Mouse (Mus musculus): ENCODE data around the gene Ptger3. TPM values are rescaled to one million over a fixed set of nuclear protein-coding genes. Genes with fewer than 3 reads are reported as not detected.

Ptger3 gene
- 4.4 and 5.1 TPM in 2 replicates for polyA plus RNA-seq (2015; fragmentation: Nextera tagmentation; extraction: Ambion mirVana)

- H3K36me3 ChIP-seq = no peaks in the 10 kb centered on the region
- H3K9ac ChIP-seq = peak within 1 kb of the TSS; percentile 60
- H3K4me2 ChIP-seq = peak within 1 kb of the TSS; percentile 83
- peaks cover 14% of the 10 kb centered on the region for H3K4me1 ChIP-seq (replicated peaks)
- ATAC-seq (ENCODE audit: low read depth) = peak; percentile 76
- no peak within 1 kb of the TSS for H3K27ac ChIP-seq (replicated peaks)
- no peaks in the 10 kb centered on the region for H3K9me3 ChIP-seq
- peak within 1 kb of the TSS; percentile 47 for H3K4me3 ChIP-seq
- 1% methylated on average over 84 of the region's 84 CpGs for WGBS
- H3K27me3 ChIP-seq = peaks cover 49% of the 10 kb centered on the region
These were observed at the start of gene Ptger3 for GRCm38 (mm10) chr3:157566725-157567565. Ptger3 (plus strand) TSS chr3:157566892.

GRCm38 (mm10) chr3:157517992-157518391 is 48.7 kb upstream of the Ptger3 start:
- Histone ChIP-seq H3K9me3 (no peaks in the 10 kb centered on the region), H3K9ac (no peak overlapping the region), H3K36me3 (no peaks in the 10 kb centered on the region), H3K27me3 (peaks cover 5% of the 10 kb centered on the region; the same call in 1 of the 2 replicates), H3K4me1 (replicated peaks) (0 out of 2 replicates have a peak, but pooled peaks cover 4% of the 10 kb centered on the region), H3K4me3 (no peak overlapping the region), H3K4me2 (no peak overlapping the region), H3K27ac (replicated peaks) (no peak overlapping the region)
- 0 out of 2 replicates have a peak, but pooled peaks have one; percentile 27 for ATAC-seq (ENCODE audit: low read depth)
- 65% methylated on average over 2 of the region's 2 CpGs for WGBS

GRCm38 (mm10) chr3:157520433-157520832 is 46.3 kb upstream of the Ptger3 start:
- Histone ChIP-seq H3K27ac (replicated peaks) (no peak overlapping the region), H3K9me3 (no peaks in the 10 kb centered on the region), H3K4me1 (replicated peaks) (0 out of 2 replicates have a peak, but pooled peaks cover 4% of the 10 kb centered on the region), H3K36me3 (no peaks in the 10 kb centered on the region), H3K9ac (no peak overlapping the region), H3K4me2 (no peak overlapping the region), H3K4me3 (no peak overlapping the region), H3K27me3 (peaks cover 21% of the 10 kb centered on the region)
- WGBS = 3% methylated on average over 1 of the region's 1 CpGs
- peak; percentile 50; the same call in 1 of the 2 replicates for ATAC-seq (ENCODE audit: low read depth)

- WGBS = 25% methylated on average over 1 of the region's 1 CpGs
- ATAC-seq (ENCODE audit: low read depth) = no peak
- Histone ChIP-seq H3K4me2 (no peak overlapping the region), H3K4me1 (replicated peaks) (no peaks in the 10 kb centered on the region), H3K27ac (replicated peaks) (no peak overlapping the region), H3K9me3 (no peaks in the 10 kb centered on the region), H3K27me3 (peaks cover 40% of the 10 kb centered on the region), H3K4me3 (no peak overlapping the region), H3K9ac (no peak overlapping the region), H3K36me3 (no peaks in the 10 kb centered on the region)
These were observed 42.9 kb upstream of the Ptger3 start for GRCm38 (mm10) chr3:157523834-157524233.

- H3K4me2 ChIP-seq = no peak overlapping the region
- ATAC-seq (ENCODE audit: low read depth) = no peak
- WGBS = 85% methylated on average over 2 of the region's 2 CpGs
These were observed 35.1 kb upstream of the Ptger3 start for GRCm38 (mm10) chr3:157531585-157531984.

GRCm38 (mm10) chr3:157533964-157534785 is 32.5 kb upstream of the Ptger3 start, which contains the start of gene Zranb2:
Zranb2 (plus strand) TSS chr3:157534160.
- H3K27me3 ChIP-seq = peaks cover 40% of the 10 kb centered on the region
- under 1% methylated on average over 90 of the region's 91 CpGs for WGBS
- ATAC-seq (ENCODE audit: low read depth) = peak; percentile 98
- H3K27ac ChIP-seq (replicated peaks) = peak within 1 kb of the TSS; percentile 93
- H3K9ac ChIP-seq = peak within 1 kb of the TSS; percentile 95
- no peaks in the 10 kb centered on the region for H3K9me3 ChIP-seq
- peaks cover 18% of the 10 kb centered on the region for H3K36me3 ChIP-seq
- H3K4me2 ChIP-seq = peak within 1 kb of the TSS; percentile 90
- peak within 1 kb of the TSS; percentile 91 for H3K4me3 ChIP-seq
- H3K4me1 ChIP-seq (replicated peaks) = peaks cover 20% of the 10 kb centered on the region

More at GRCm38 (mm10) chr3:157531585-157531984, 35.1 kb upstream of the Ptger3 start:
- no peaks in the 10 kb centered on the region for H3K9me3 ChIP-seq
- no peaks in the 10 kb centered on the region for H3K36me3 ChIP-seq
- H3K4me1 ChIP-seq (replicated peaks) = peaks cover 16% of the 10 kb centered on the region
- peaks cover 58% of the 10 kb centered on the region for H3K27me3 ChIP-seq
- no peak overlapping the region for H3K9ac ChIP-seq
- H3K4me3 ChIP-seq = no peak overlapping the region
- no peak overlapping the region for H3K27ac ChIP-seq (replicated peaks)

- Histone ChIP-seq H3K9ac (peak overlapping the region; percentile 95), H3K36me3 (peaks cover 25% of the 10 kb centered on the region), H3K27me3 (peaks cover 33% of the 10 kb centered on the region), H3K9me3 (no peaks in the 10 kb centered on the region), H3K27ac (replicated peaks) (peak overlapping the region; percentile 93), H3K4me1 (replicated peaks) (peaks cover 20% of the 10 kb centered on the region), H3K4me2 (peak overlapping the region; percentile 90), H3K4me3 (peak overlapping the region; percentile 91)
- ATAC-seq (ENCODE audit: low read depth) = peak; percentile 32
- 5% methylated on average over 15 of the region's 15 CpGs for WGBS
These were observed 31.8 kb upstream of the Ptger3 start for GRCm38 (mm10) chr3:157534786-157535415.

- WGBS = 96% methylated on average over 2 of the region's 2 CpGs
These were observed 17.4 kb upstream of the Ptger3 start for GRCm38 (mm10) chr3:157549323-157549722.

GRCm38 (mm10) chr3:157549758-157550600 is 16.7 kb upstream of the Ptger3 start:
- H3K4me3 ChIP-seq = no peak overlapping the region
- no peak overlapping the region for H3K9ac ChIP-seq
- no peaks in the 10 kb centered on the region for H3K27me3 ChIP-seq
- no peak overlapping the region for H3K27ac ChIP-seq (replicated peaks)
- H3K9me3 ChIP-seq = no peaks in the 10 kb centered on the region
- ATAC-seq (ENCODE audit: low read depth) = no peak
- H3K36me3 ChIP-seq = peaks cover 47% of the 10 kb centered on the region
- 96% methylated on average over 3 of the region's 3 CpGs for WGBS
- H3K4me1 ChIP-seq (replicated peaks) = no peaks in the 10 kb centered on the region
- H3K4me2 ChIP-seq = no peak overlapping the region

More at GRCm38 (mm10) chr3:157549323-157549722, 17.4 kb upstream of the Ptger3 start:
- Histone ChIP-seq H3K4me1 (replicated peaks) (no peaks in the 10 kb centered on the region), H3K9ac (no peak overlapping the region), H3K36me3 (peaks cover 53% of the 10 kb centered on the region), H3K27ac (replicated peaks) (no peak overlapping the region), H3K4me3 (no peak overlapping the region), H3K9me3 (no peaks in the 10 kb centered on the region), H3K4me2 (no peak overlapping the region), H3K27me3 (no peaks in the 10 kb centered on the region)
- ATAC-seq (ENCODE audit: low read depth) = no peak

- Histone ChIP-seq H3K9me3 (no peaks in the 10 kb centered on the region), H3K36me3 (no peaks in the 10 kb centered on the region), H3K27me3 (peaks cover 49% of the 10 kb centered on the region), H3K27ac (replicated peaks) (no peak overlapping the region), H3K4me3 (no peak overlapping the region), H3K9ac (no peak overlapping the region), H3K4me1 (replicated peaks) (peaks cover 14% of the 10 kb centered on the region), H3K4me2 (no peak overlapping the region)
- WGBS = 11% methylated on average over 2 of the region's 2 CpGs
- peak; percentile 13; the same call in 1 of the 2 replicates for ATAC-seq (ENCODE audit: low read depth)
These were observed 1.5 kb upstream of the Ptger3 start for GRCm38 (mm10) chr3:157565196-157565595.
